Mouse (Mus musculus): Measurements from ENCODE around the gene Serinc3. TPM values are rescaled to one million over a fixed set of nuclear protein-coding genes. Genes with fewer than 3 reads are reported as not detected.
"Not testable (repeated sequence)": the region's sequence is repeated elsewhere in the genome, so short reads cannot be mapped to it uniquely, and the experiment has no call there.

Gene Serinc3
- 38.6 and 41.2 TPM in 2 replicates for polyA plus RNA-seq (2015; fragmentation: Nextera tagmentation; extraction: Ambion mirVana)

DNA sequence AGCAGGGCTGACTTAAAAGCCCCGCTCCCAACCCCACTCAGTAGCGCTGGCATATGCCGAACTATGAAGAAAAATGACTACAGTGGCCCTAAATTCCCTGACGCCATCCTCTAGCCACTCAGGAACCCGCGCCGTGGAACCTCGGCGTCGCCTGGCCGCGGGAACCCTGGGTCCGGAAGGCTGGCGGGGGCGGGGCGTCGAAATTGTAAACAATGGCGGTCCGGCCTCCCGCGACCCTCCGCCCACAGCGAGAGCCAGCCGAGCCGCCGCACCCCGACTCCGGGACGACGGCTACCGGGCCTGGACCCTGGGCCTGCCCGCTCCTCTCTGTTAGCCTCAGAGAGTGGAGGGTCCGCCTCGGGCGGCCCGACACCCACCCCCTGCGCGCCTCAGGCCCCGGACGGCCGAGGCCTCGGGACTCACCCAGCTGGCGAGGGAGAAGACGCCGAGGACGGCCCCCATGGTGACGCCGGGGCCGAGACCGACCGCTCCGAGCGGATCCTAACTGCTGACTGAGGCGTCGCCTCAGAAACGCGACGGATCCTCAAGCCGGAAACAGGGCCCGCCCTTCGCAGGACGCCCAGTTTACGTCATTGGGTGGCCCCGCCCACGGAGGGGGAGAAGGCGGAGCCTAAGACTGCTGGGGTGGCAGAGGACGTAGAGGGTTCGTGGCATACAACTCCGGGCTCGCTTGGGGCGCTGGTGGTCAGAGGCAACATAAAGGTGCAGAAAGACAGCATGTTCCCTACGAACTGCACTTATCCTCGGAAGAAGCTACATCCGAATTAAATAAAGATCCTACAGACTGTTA is at the start of gene Serinc3:
TSS of gene Serinc3 (minus strand) at position 557 of the 811 bp plus-strand sequence.
- no peaks in the 10 kb centered on the region for H3K27me3 ChIP-seq (replicated peaks; ENCODE audit: control insufficient read depth, insufficient read depth, low read length)
- H3K4me1 ChIP-seq (ENCODE audit: control insufficient read depth, insufficient read depth, low read depth, low read length): peaks cover 17% of the 10 kb centered on the region
- no peaks in the 10 kb centered on the region for H3K9me3 ChIP-seq (ENCODE audit: control insufficient read depth, low read length)
- peak; percentile 98 for ATAC-seq
- H3K9ac ChIP-seq (ENCODE audit: low read depth, low read length): peak within 1 kb of the TSS; percentile 96
- WGBS: under 1% methylated on average over 73 of the region's 74 CpGs
- H3K36me3 ChIP-seq (ENCODE audit: control insufficient read depth, insufficient read depth, low read length): no peaks in the 10 kb centered on the region
- peak within 1 kb of the TSS; percentile 98 for H3K27ac ChIP-seq (ENCODE audit: low read depth, low read length)
- peak within 1 kb of the TSS; percentile 90 for H3K4me3 ChIP-seq (ENCODE audit: low read length)
- H3K4me2 ChIP-seq (ENCODE audit: low read length): peak within 1 kb of the TSS; percentile 62

- ATAC-seq: no peak
- H3K4me3 ChIP-seq (ENCODE audit: low read length): no peak overlapping the region
- no peak overlapping the region for H3K4me2 ChIP-seq (ENCODE audit: low read length)
- H3K4me1 ChIP-seq (ENCODE audit: control insufficient read depth, insufficient read depth, low read depth, low read length): peaks cover 8% of the 10 kb centered on the region
- 67% methylated on average over 9 of the region's 9 CpGs for WGBS
- no peak overlapping the region for H3K9ac ChIP-seq (ENCODE audit: low read depth, low read length)
- no peaks in the 10 kb centered on the region for H3K27me3 ChIP-seq (replicated peaks; ENCODE audit: control insufficient read depth, insufficient read depth, low read length)
- H3K9me3 ChIP-seq (ENCODE audit: control insufficient read depth, low read length): no peaks in the 10 kb centered on the region
- H3K36me3 ChIP-seq (ENCODE audit: control insufficient read depth, insufficient read depth, low read length): no peaks in the 10 kb centered on the region
- H3K27ac ChIP-seq (ENCODE audit: low read depth, low read length): 0 out of 2 replicates have a peak overlapping the region, but pooled peaks have one; percentile 15
Measured at GRCm38 (mm10) chr2:163693716-163694314, 48.9 kb upstream of the Serinc3 start.

- no peaks in the 10 kb centered on the region for H3K27me3 ChIP-seq (replicated peaks; ENCODE audit: control insufficient read depth, insufficient read depth, low read length)
- peaks cover 8% of the 10 kb centered on the region for H3K4me1 ChIP-seq (ENCODE audit: control insufficient read depth, insufficient read depth, low read depth, low read length)
- WGBS: 83% methylated on average over 3 of the region's 3 CpGs
- no peak overlapping the region for H3K4me3 ChIP-seq (ENCODE audit: low read length)
- H3K9me3 ChIP-seq (ENCODE audit: control insufficient read depth, low read length): no peaks in the 10 kb centered on the region
- no peak overlapping the region for H3K4me2 ChIP-seq (ENCODE audit: low read length)
- ATAC-seq: no peak
- no peak overlapping the region; the same call in 1 of the 2 replicates for H3K27ac ChIP-seq (ENCODE audit: low read depth, low read length)
- no peaks in the 10 kb centered on the region for H3K36me3 ChIP-seq (ENCODE audit: control insufficient read depth, insufficient read depth, low read length)
- H3K9ac ChIP-seq (ENCODE audit: low read depth, low read length): no peak overlapping the region
Measured at GRCm38 (mm10) chr2:163692873-163693612, 48.1 kb upstream of the Serinc3 start.

DNA sequence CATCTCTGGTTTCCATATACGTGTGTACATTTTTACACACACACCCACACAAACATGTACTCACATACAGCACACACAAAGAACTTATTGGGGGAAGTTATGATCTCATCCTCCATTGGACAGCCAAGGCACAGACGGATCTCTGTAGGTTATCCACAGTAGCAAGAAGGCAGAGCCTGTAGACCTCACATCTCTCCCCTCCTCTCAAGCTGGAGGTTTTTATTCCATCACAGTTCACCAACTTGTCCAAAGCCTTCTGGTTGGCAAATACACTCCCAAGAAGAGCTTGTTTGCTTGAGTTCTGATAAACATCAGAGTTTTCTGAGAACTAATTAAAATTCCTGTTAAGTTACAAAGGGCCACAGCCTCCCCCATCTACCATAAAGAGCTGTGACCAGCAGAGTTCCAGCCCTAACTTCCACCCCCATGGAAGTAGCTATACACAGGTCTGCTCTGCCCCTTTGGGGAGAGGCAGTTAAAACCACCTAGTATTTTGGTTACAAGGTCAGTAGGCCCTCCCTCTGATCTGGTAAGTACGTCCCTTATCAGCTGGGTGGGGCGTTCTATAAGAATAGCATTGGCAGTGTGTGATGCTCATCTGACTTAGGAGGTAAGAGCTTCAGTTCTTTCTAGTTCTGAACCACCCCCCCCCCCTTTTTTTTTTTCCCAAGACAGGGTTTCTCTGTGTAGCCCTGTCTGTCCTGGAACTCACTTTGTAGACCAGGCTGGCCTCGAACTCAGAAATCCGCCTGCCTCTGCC is 47.1 kb upstream of the Serinc3 start:
- no peaks in the 10 kb centered on the region for H3K27me3 ChIP-seq (replicated peaks; ENCODE audit: control insufficient read depth, insufficient read depth, low read length)
- no peak overlapping the region for H3K4me3 ChIP-seq (ENCODE audit: low read length)
- H3K9me3 ChIP-seq (ENCODE audit: control insufficient read depth, low read length): no peaks in the 10 kb centered on the region
- no peak overlapping the region for H3K9ac ChIP-seq (ENCODE audit: low read depth, low read length)
- no peak for ATAC-seq
- H3K4me2 ChIP-seq (ENCODE audit: low read length): no peak overlapping the region
- H3K27ac ChIP-seq (ENCODE audit: low read depth, low read length): no peak overlapping the region
- WGBS: 97% methylated on average over 6 of the region's 6 CpGs
- H3K36me3 ChIP-seq (ENCODE audit: control insufficient read depth, insufficient read depth, low read length): no peaks in the 10 kb centered on the region
- H3K4me1 ChIP-seq (ENCODE audit: control insufficient read depth, insufficient read depth, low read depth, low read length): peaks cover 8% of the 10 kb centered on the region

DNA sequence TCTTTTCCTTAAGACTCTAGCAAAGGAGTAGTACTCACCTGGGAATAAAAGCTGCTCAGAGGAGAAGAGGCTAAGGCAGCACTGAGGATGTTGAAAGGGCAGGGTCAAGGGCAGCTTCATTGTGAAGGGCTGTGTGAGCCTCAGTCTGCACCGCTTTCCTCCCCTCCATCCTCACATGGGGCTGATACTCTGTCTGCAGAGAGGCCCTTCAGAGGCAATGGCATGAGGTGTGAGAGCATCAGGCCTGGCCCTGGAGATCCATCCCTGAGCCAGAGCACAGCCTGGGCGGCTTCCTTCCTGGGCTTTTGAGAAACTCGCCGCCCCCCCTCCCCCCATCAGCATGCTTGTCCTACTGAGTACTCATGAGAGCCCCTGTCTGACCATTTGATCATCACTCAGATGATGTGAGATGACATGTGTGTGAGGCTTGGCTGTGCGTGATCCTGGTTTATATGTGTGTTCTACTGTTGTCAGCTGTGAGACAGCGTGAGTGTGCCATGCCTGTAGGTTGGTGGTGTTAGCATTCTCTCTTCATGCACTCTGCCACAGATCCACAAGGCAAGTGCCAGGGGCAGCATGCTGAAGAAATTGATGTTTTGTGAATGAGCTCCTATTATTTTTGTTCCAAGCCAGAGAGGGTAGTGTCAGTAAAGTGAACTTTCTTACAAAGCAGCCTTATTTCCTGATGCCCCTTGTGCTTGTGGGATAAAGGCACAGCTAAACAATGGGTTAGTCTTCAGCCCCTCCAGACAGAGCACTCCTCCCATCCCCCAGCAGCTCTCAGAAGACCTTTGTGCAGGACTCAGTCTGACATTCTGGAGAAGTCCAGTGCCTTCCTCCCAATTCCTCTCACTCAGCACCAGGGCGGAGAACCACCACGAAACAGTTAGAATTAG is 45.7 kb upstream of the Serinc3 start:
- ATAC-seq: peak; percentile 30; the same call in 1 of the 2 replicates
- no peaks in the 10 kb centered on the region for H3K9me3 ChIP-seq (ENCODE audit: control insufficient read depth, low read length)
- H3K27ac ChIP-seq (ENCODE audit: low read depth, low read length): no peak overlapping the region; the same call in 1 of the 2 replicates
- H3K4me1 ChIP-seq (ENCODE audit: control insufficient read depth, insufficient read depth, low read depth, low read length): peaks cover 13% of the 10 kb centered on the region
- H3K4me2 ChIP-seq (ENCODE audit: low read length): no peak overlapping the region
- no peaks in the 10 kb centered on the region for H3K36me3 ChIP-seq (ENCODE audit: control insufficient read depth, insufficient read depth, low read length)
- WGBS: 54% methylated on average over 8 of the region's 8 CpGs
- no peak overlapping the region for H3K4me3 ChIP-seq (ENCODE audit: low read length)
- no peaks in the 10 kb centered on the region for H3K27me3 ChIP-seq (replicated peaks; ENCODE audit: control insufficient read depth, insufficient read depth, low read length)
- peak overlapping the region; percentile 27; the same call in 1 of the 2 replicates for H3K9ac ChIP-seq (ENCODE audit: low read depth, low read length)

- no peak overlapping the region for H3K9ac ChIP-seq (ENCODE audit: low read depth, low read length)
- no peak for ATAC-seq
- H3K27me3 ChIP-seq (replicated peaks; ENCODE audit: control insufficient read depth, insufficient read depth, low read length): no peaks in the 10 kb centered on the region
- peaks cover 17% of the 10 kb centered on the region for H3K4me1 ChIP-seq (ENCODE audit: control insufficient read depth, insufficient read depth, low read depth, low read length)
- no peak overlapping the region for H3K4me2 ChIP-seq (ENCODE audit: low read length)
- no peak overlapping the region for H3K27ac ChIP-seq (ENCODE audit: low read depth, low read length)
- H3K9me3 ChIP-seq (ENCODE audit: control insufficient read depth, low read length): no peaks in the 10 kb centered on the region
- H3K36me3 ChIP-seq (ENCODE audit: control insufficient read depth, insufficient read depth, low read length): no peaks in the 10 kb centered on the region
- H3K4me3 ChIP-seq (ENCODE audit: low read length): no peak overlapping the region
- 79% methylated on average over 3 of the region's 3 CpGs for WGBS
Measured at GRCm38 (mm10) chr2:163689771-163690170, 44.8 kb upstream of the Serinc3 start.

- H3K4me1 ChIP-seq (ENCODE audit: control insufficient read depth, insufficient read depth, low read depth, low read length): peaks cover 17% of the 10 kb centered on the region
- not testable (repeated sequence) for H3K27ac ChIP-seq (ENCODE audit: low read depth, low read length); H3K9ac ChIP-seq (ENCODE audit: low read depth, low read length); H3K4me3 ChIP-seq (ENCODE audit: low read length); ATAC-seq; H3K9me3 ChIP-seq (ENCODE audit: control insufficient read depth, low read length); H3K4me2 ChIP-seq (ENCODE audit: low read length); H3K27me3 ChIP-seq (replicated peaks; ENCODE audit: control insufficient read depth, insufficient read depth, low read length); H3K36me3 ChIP-seq (ENCODE audit: control insufficient read depth, insufficient read depth, low read length)
- WGBS: 96% methylated on average over 1 of the region's 1 CpGs
Measured at GRCm38 (mm10) chr2:163688377-163688776, 43.4 kb upstream of the Serinc3 start.

- Histone ChIP-seq H3K36me3 (ENCODE audit: control insufficient read depth, insufficient read depth, low read length) (no peaks in the 10 kb centered on the region), H3K4me3 (ENCODE audit: low read length) (no peak overlapping the region), H3K4me1 (ENCODE audit: control insufficient read depth, insufficient read depth, low read depth, low read length) (peaks cover 15% of the 10 kb centered on the region), H3K27ac (ENCODE audit: low read depth, low read length) (no peak overlapping the region), H3K27me3 (replicated peaks; ENCODE audit: control insufficient read depth, insufficient read depth, low read length) (no peaks in the 10 kb centered on the region), H3K9me3 (ENCODE audit: control insufficient read depth, low read length) (no peaks in the 10 kb centered on the region), H3K4me2 (ENCODE audit: low read length) (no peak overlapping the region), H3K9ac (ENCODE audit: low read depth, low read length) (no peak overlapping the region)
- ATAC-seq: no peak
- WGBS: 73% methylated on average over 3 of the region's 3 CpGs
Measured at GRCm38 (mm10) chr2:163686886-163687285, 42.0 kb upstream of the Serinc3 start.

Measured in hindbrain, embryonic 16.5 days (tissue).